In genomic region chr6:71439506-71440216, GRCm38 (mm10) we compare ENCODE assay signal across 8 mouse cellular contexts. TPM values are rescaled to one million over a fixed set of nuclear protein-coding genes. Genes with fewer than 3 reads are reported as not detected.
DNase-seq lines count a peak whose midpoint lies in the region; ATAC-seq and TF ChIP-seq lines count a peak whose summit lies in the region.

No protein-coding gene starts in this region.

- peak; percentile 44 for DNase-seq in adrenal gland, adult 8-10 months
- peak; percentile 29 to 38 for DNase-seq in layer of hippocampus, adult 2 months (ENCODE audit: low spot score in 2 of 2)
- DNase-seq in lung, embryonic 14.5 days, result peak; percentile 49
- peak; percentile 50 to 59 for DNase-seq in right cerebral cortex, adult 2 months (ENCODE audit: low spot score in 2 of 2)
- DNase-seq in urinary bladder, postnatal 14 days (ENCODE audit: low spot score), result peak; percentile 41

- H3K4me2 ChIP-seq in embryonic facial prominence, embryonic 15.5 days (replicated peaks), result peak overlapping the region; percentile 71
- peak overlapping the region; percentile 72 for H3K4me2 ChIP-seq in heart, embryonic 15.5 days
- peak overlapping the region; percentile 73 for H3K4me2 ChIP-seq in lung, embryonic 14.5 days

- peaks cover 30% of the 10 kb centered on the region for H3K4me1 ChIP-seq in embryonic facial prominence, embryonic 15.5 days
- H3K4me1 ChIP-seq in heart, embryonic 15.5 days (replicated peaks), result peaks cover 31% of the 10 kb centered on the region
- peaks cover 9% of the 10 kb centered on the region for H3K4me1 ChIP-seq in lung, embryonic 14.5 days (ENCODE audit: insufficient read depth)

- under 1% methylated on average over 62 of the region's 62 CpGs for WGBS in embryonic facial prominence, embryonic 15.5 days
- under 1% methylated on average over 58 of the region's 62 CpGs for WGBS in heart, embryonic 15.5 days
- WGBS in lung, embryonic 14.5 days, result under 1% methylated on average over 62 of the region's 62 CpGs

- no peaks in the 10 kb centered on the region for H3K36me3 ChIP-seq in C2C12 (ENCODE audit: control insufficient read depth, insufficient read depth)
- H3K36me3 ChIP-seq in embryonic facial prominence, embryonic 15.5 days, result no peaks in the 10 kb centered on the region
- H3K36me3 ChIP-seq in heart, embryonic 15.5 days, result no peaks in the 10 kb centered on the region
- no peaks in the 10 kb centered on the region for H3K36me3 ChIP-seq in lung, embryonic 14.5 days (ENCODE audit: insufficient read depth)

- peak overlapping the region; percentile 80 for H3K4me3 ChIP-seq in C2C12 (ENCODE audit: insufficient read depth, poor library complexity, severe bottlenecking)
- peak overlapping the region; percentile 98 for H3K4me3 ChIP-seq in embryonic facial prominence, embryonic 15.5 days (replicated peaks)
- peak overlapping the region; percentile 91 for H3K4me3 ChIP-seq in heart, embryonic 15.5 days
- peak overlapping the region; percentile 83 for H3K4me3 ChIP-seq in layer of hippocampus, adult 2 months
- H3K4me3 ChIP-seq in lung, embryonic 14.5 days (ENCODE audit: low read depth, low read length), result peak overlapping the region; percentile 96

- no peaks in the 10 kb centered on the region for H3K27me3 ChIP-seq in C2C12 (ENCODE audit: control insufficient read depth, insufficient read depth, insufficient read length)
- no peaks in the 10 kb centered on the region for H3K27me3 ChIP-seq in embryonic facial prominence, embryonic 15.5 days
- H3K27me3 ChIP-seq in heart, embryonic 15.5 days, result no peaks in the 10 kb centered on the region
- H3K27me3 ChIP-seq in lung, embryonic 14.5 days (ENCODE audit: insufficient read depth, low read length), result no peaks in the 10 kb centered on the region

- peak overlapping the region; percentile 83 for H3ac ChIP-seq in C2C12 (ENCODE audit: control insufficient read depth, insufficient read length, low read depth)

- ATAC-seq in embryonic facial prominence, embryonic 15.5 days (ENCODE audit: insufficient number of reproducible peaks, low FRiP score, low TSS enrichment, low read depth), result peak; percentile 8
- no peak; the same call in 1 of the 2 replicates for ATAC-seq in heart, embryonic 15.5 days (replicated peaks; ENCODE audit: insufficient number of reproducible peaks, insufficient read depth, low FRiP score, low read depth)
- ATAC-seq in lung, embryonic 14.5 days (ENCODE audit: insufficient read depth), result no peak; the same call in 1 of the 2 replicates

- peak overlapping the region; percentile 97 for H3K27ac ChIP-seq in embryonic facial prominence, embryonic 15.5 days (replicated peaks)
- H3K27ac ChIP-seq in heart, embryonic 15.5 days, result peak overlapping the region; percentile 94
- peak overlapping the region; percentile 98 for H3K27ac ChIP-seq in layer of hippocampus, adult 2 months
- peak overlapping the region; percentile 95 for H3K27ac ChIP-seq in lung, embryonic 14.5 days (ENCODE audit: low read depth)

- H3K9me3 ChIP-seq in embryonic facial prominence, embryonic 15.5 days (replicated peaks), result no peaks in the 10 kb centered on the region
- H3K9me3 ChIP-seq in heart, embryonic 15.5 days (replicated peaks), result no peaks in the 10 kb centered on the region
- no peaks in the 10 kb centered on the region for H3K9me3 ChIP-seq in lung, embryonic 14.5 days (ENCODE audit: low read depth, low read length)

- peaks cover 21% of the 10 kb centered on the region for H3K79me2 ChIP-seq in C2C12 (ENCODE audit: control insufficient read depth, insufficient read depth)

- H3K9ac ChIP-seq in embryonic facial prominence, embryonic 15.5 days, result peak overlapping the region; percentile 74
- peak overlapping the region; percentile 87 for H3K9ac ChIP-seq in heart, embryonic 15.5 days
- H3K9ac ChIP-seq in lung, embryonic 14.5 days, result peak overlapping the region; percentile 92

- no peak for TF ChIP-seq CTCF in C2C12 (IDR thresholded peaks at IDR 0.05; ENCODE audit: control insufficient read depth, insufficient read depth, insufficient read length)
- TF ChIP-seq CTCF in layer of hippocampus, adult 2 months (conservative IDR thresholded peaks at IDR 0.05), result no peak
- TF ChIP-seq CTCF in lung, embryonic 14.5 days (IDR thresholded peaks at IDR 0.05; ENCODE audit: low read depth), result no peak

- peaks cover 3% of the 10 kb centered on the region for H3K79me3 ChIP-seq in C2C12 (ENCODE audit: low read depth)

TF ChIP-seq in C2C12, 6 proteins besides CTCF, POLR2A, EP300 and RAD21:
- no peak for TF ChIP-seq USF1 (IDR thresholded peaks at IDR 0.05; ENCODE audit: low read depth)
- no peak for TF ChIP-seq FOSL1 (IDR thresholded peaks at IDR 0.05; ENCODE audit: insufficient read depth, low read length, poor library complexity, severe bottlenecking)
- no peak for TF ChIP-seq MYOD1 (IDR thresholded peaks at IDR 0.05; ENCODE audit: control insufficient read depth, insufficient read length, low read depth)
- no peak for TF ChIP-seq CEBPB (IDR thresholded peaks at IDR 0.05; ENCODE audit: low read depth)
- TF ChIP-seq MYOG (IDR thresholded peaks at IDR 0.05; ENCODE audit: control insufficient read depth, extremely low read depth, insufficient read length), result no peak
- TF ChIP-seq MAX (IDR thresholded peaks at IDR 0.05), result no peak

RNA-seq across cellular contexts. Expression of gene Rmnd5a, which starts 0.8 kb away (rescaled TPM):
- 4.0 TPM for polyA plus RNA-seq in C2C12 (2012; fragmentation: generic; extraction: Trizol)
- total RNA-seq in adrenal gland, adult 8-10 months (2022), result 10 to 100 TPM; 76.1 to 96.7 (median 85.5) TPM
- polyA plus RNA-seq in embryonic facial prominence, embryonic 15.5 days (2015; fragmentation: Nextera tagmentation; extraction: Ambion mirVana), result 13.0 and 15.5 TPM in 2 replicates
- polyA plus RNA-seq in heart, embryonic 15.5 days (2015; fragmentation: Nextera tagmentation; extraction: Ambion mirVana), result 8.4 and 9.9 TPM in 2 replicates
- total RNA-seq in layer of hippocampus, adult 2 months (2021), result 10 to 100 TPM; 91.3 to 91.6 TPM
- 9.1 and 9.4 TPM in 2 replicates for polyA plus RNA-seq in lung, embryonic 14.5 days (2014; fragmentation: Nextera tagmentation; extraction: Ambion mirVana)

RNA-seq across cellular contexts. Expression of gene Rnf103, which starts 54.0 kb away (rescaled TPM):
- polyA plus RNA-seq in C2C12 (2012; fragmentation: generic; extraction: Trizol), result 4.5 TPM
- 10 to 100 TPM; 38.7 to 47.8 (median 43.5) TPM for total RNA-seq in adrenal gland, adult 8-10 months (2022)
- polyA plus RNA-seq in embryonic facial prominence, embryonic 15.5 days (2015; fragmentation: Nextera tagmentation; extraction: Ambion mirVana), result 18.2 and 18.4 TPM in 2 replicates
- polyA plus RNA-seq in heart, embryonic 15.5 days (2015; fragmentation: Nextera tagmentation; extraction: Ambion mirVana), result 14.5 and 15.8 TPM in 2 replicates
- 10 to 100 TPM; 45.8 to 46.5 TPM for total RNA-seq in layer of hippocampus, adult 2 months (2021)
- 18.1 and 18.2 TPM in 2 replicates for polyA plus RNA-seq in lung, embryonic 14.5 days (2014; fragmentation: Nextera tagmentation; extraction: Ambion mirVana)
